Mouse (Mus musculus): ENCODE results near the gene Samd4. TPM values are rescaled to one million over a fixed set of nuclear protein-coding genes. Genes with fewer than 3 reads are reported as not detected.

Samd4 gene
- polyA plus RNA-seq, 1 experiment from 2014 or later = 16.1 TPM

DNA sequence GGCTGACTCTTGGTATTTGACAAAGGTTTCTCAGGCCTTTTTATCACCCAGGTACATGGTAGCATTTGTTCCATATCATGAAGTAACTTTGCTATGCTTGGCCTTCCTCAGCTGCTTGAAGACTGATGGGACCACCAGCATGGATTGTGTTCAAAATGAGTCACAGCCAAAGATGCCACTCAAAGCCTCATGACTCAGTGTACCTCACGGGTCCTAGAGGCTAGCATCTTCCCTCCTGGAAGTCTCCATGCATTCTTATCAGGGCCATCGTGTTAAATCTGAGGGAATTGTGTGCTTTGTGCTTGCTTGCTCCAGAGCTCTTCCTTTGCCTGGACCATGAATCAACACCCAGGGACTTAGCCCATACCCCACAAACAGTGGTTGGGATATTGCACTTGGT is 89.1 kb downstream of the Samd4 start:
- 85% methylated on average over 2 of the region's 2 CpGs for WGBS
- no peak overlapping the region for H3K4me2 ChIP-seq (ENCODE audit: low read depth, low read length)
- H3K9ac ChIP-seq (ENCODE audit: low read length) = no peak overlapping the region
- peaks cover 23% of the 10 kb centered on the region for H3K4me1 ChIP-seq (ENCODE audit: control insufficient read depth, insufficient read depth, low read length)
- H3K36me3 ChIP-seq (ENCODE audit: control insufficient read depth, insufficient read depth) = no peaks in the 10 kb centered on the region
- no peak overlapping the region for H3K4me3 ChIP-seq (ENCODE audit: low read length)
- no peaks in the 10 kb centered on the region for H3K9me3 ChIP-seq (replicated peaks; ENCODE audit: control insufficient read depth, low read length)
- H3K27ac ChIP-seq (ENCODE audit: low read length) = no peak overlapping the region
- ATAC-seq (replicated peaks; ENCODE audit: extremely low read depth, insufficient read depth, low FRiP score) = no peak
- H3K27me3 ChIP-seq (ENCODE audit: control insufficient read depth, insufficient read depth, low read length) = no peaks in the 10 kb centered on the region

DNA sequence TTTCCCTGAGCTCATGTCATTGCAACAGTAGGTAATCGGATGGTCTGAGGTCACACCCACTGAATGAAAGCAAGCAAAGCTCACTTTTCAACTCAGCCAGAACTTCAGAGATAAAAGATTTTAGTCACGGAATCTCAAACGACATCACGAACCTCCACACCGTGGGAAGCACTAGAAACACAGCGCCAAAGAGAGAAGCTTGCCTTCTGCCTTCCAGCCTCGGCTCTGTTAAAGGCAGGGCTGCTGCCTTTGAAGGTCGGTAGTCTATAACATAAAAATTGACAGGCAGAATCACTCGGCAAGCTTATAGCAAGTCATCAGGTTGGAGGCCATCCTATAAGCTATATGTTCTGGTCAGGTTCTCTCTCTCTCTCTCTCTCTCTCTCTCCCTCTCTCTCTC is 92.2 kb downstream of the Samd4 start:
- no peaks in the 10 kb centered on the region for H3K9me3 ChIP-seq (replicated peaks; ENCODE audit: control insufficient read depth, low read length)
- H3K4me2 ChIP-seq (ENCODE audit: low read depth, low read length) = no peak overlapping the region
- H3K4me3 ChIP-seq (ENCODE audit: low read length) = no peak overlapping the region
- 59% methylated on average over 9 of the region's 9 CpGs for WGBS
- no peaks in the 10 kb centered on the region for H3K27me3 ChIP-seq (ENCODE audit: control insufficient read depth, insufficient read depth, low read length)
- H3K4me1 ChIP-seq (ENCODE audit: control insufficient read depth, insufficient read depth, low read length) = peaks cover 31% of the 10 kb centered on the region
- no peak overlapping the region for H3K27ac ChIP-seq (ENCODE audit: low read length)
- ATAC-seq (replicated peaks; ENCODE audit: extremely low read depth, insufficient read depth, low FRiP score) = no peak
- no peaks in the 10 kb centered on the region for H3K36me3 ChIP-seq (ENCODE audit: control insufficient read depth, insufficient read depth)
- no peak overlapping the region for H3K9ac ChIP-seq (ENCODE audit: low read length)

DNA sequence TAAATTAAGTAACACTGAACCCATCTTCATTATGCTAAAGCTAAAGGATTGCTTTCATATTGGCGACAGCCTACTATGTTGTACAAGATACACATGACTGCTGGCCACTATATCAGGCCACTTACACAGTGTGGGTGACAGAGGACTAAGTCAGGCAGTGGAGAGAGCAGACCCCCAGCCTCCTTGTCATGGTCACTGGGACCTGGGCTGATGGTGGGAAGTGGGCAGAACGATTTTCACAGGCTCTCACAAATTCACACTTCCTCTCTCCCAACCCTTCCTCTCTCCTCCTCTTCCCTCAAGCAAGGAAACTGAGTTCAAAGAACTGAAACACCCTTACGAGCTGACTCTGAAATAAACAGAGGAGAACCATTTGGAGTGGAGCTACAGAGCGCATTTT is 93.3 kb downstream of the Samd4 start:
- H3K27me3 ChIP-seq (ENCODE audit: control insufficient read depth, insufficient read depth, low read length) = no peaks in the 10 kb centered on the region
- H3K4me2 ChIP-seq (ENCODE audit: low read depth, low read length) = no peak overlapping the region
- no peak overlapping the region for H3K9ac ChIP-seq (ENCODE audit: low read length)
- no peak overlapping the region for H3K4me3 ChIP-seq (ENCODE audit: low read length)
- 60% methylated on average over 4 of the region's 4 CpGs for WGBS
- no peaks in the 10 kb centered on the region for H3K9me3 ChIP-seq (replicated peaks; ENCODE audit: control insufficient read depth, low read length)
- no peaks in the 10 kb centered on the region for H3K36me3 ChIP-seq (ENCODE audit: control insufficient read depth, insufficient read depth)
- no peak overlapping the region for H3K27ac ChIP-seq (ENCODE audit: low read length)
- no peak for ATAC-seq (replicated peaks; ENCODE audit: extremely low read depth, insufficient read depth, low FRiP score)
- peaks cover 40% of the 10 kb centered on the region for H3K4me1 ChIP-seq (ENCODE audit: control insufficient read depth, insufficient read depth, low read length)

DNA sequence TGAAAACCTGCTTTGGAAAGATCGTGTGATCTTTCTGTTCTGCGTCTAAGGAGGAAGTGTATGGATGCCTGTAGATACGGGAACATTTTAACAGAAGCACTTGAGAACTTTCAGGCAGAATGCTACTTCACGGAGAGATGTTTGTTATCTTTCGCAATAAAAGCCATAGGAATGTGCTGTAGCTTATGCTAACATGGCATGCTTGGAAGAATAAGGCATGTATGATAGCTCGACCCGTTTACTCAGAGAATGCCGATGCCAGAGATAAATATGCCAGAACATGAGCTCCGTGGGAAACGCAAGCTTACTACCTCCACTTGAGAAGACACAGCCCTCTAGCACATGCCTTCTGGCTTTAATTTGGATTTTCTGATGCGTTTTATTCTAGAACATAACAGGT is 94.1 kb downstream of the Samd4 start:
- no peaks in the 10 kb centered on the region for H3K36me3 ChIP-seq (ENCODE audit: control insufficient read depth, insufficient read depth)
- no peak overlapping the region for H3K4me3 ChIP-seq (ENCODE audit: low read length)
- H3K27ac ChIP-seq (ENCODE audit: low read length) = no peak overlapping the region
- no peak for ATAC-seq (replicated peaks; ENCODE audit: extremely low read depth, insufficient read depth, low FRiP score)
- WGBS = 42% methylated on average over 11 of the region's 11 CpGs
- H3K9me3 ChIP-seq (replicated peaks; ENCODE audit: control insufficient read depth, low read length) = no peaks in the 10 kb centered on the region
- H3K4me1 ChIP-seq (ENCODE audit: control insufficient read depth, insufficient read depth, low read length) = peaks cover 47% of the 10 kb centered on the region
- no peak overlapping the region for H3K9ac ChIP-seq (ENCODE audit: low read length)
- no peaks in the 10 kb centered on the region for H3K27me3 ChIP-seq (ENCODE audit: control insufficient read depth, insufficient read depth, low read length)
- H3K4me2 ChIP-seq (ENCODE audit: low read depth, low read length) = no peak overlapping the region

DNA sequence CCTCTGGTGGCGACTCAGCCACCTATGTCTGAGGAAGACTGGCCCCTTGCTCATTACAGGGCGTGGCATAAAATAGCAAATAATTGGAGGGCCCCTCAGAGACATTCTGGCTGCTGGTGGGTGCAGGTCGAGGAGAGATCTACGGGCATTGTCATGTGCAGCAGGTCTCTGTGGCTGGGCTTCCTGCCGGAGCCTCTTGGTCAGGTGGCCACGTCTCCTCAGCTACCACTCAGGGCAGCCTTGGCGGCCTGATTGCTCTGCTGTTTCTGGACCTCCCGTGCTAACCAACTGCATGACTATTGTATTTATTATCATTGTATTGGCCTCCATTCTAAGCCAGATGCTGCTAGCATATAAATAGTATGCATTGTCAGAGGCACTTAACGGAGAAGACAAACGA is 95.0 kb downstream of the Samd4 start:
- H3K4me3 ChIP-seq (ENCODE audit: low read length) = no peak overlapping the region
- H3K27me3 ChIP-seq (ENCODE audit: control insufficient read depth, insufficient read depth, low read length) = no peaks in the 10 kb centered on the region
- peak overlapping the region; percentile 37 for H3K27ac ChIP-seq (ENCODE audit: low read length)
- no peaks in the 10 kb centered on the region for H3K9me3 ChIP-seq (replicated peaks; ENCODE audit: control insufficient read depth, low read length)
- no peak overlapping the region for H3K9ac ChIP-seq (ENCODE audit: low read length)
- H3K4me1 ChIP-seq (ENCODE audit: control insufficient read depth, insufficient read depth, low read length) = peaks cover 55% of the 10 kb centered on the region
- H3K4me2 ChIP-seq (ENCODE audit: low read depth, low read length) = peak overlapping the region; percentile 13; the same call in 1 of the 2 replicates
- no peaks in the 10 kb centered on the region for H3K36me3 ChIP-seq (ENCODE audit: control insufficient read depth, insufficient read depth)
- 37% methylated on average over 10 of the region's 10 CpGs for WGBS
- ATAC-seq (replicated peaks; ENCODE audit: extremely low read depth, insufficient read depth, low FRiP score) = no peak; the same call in 1 of the 2 replicates

DNA sequence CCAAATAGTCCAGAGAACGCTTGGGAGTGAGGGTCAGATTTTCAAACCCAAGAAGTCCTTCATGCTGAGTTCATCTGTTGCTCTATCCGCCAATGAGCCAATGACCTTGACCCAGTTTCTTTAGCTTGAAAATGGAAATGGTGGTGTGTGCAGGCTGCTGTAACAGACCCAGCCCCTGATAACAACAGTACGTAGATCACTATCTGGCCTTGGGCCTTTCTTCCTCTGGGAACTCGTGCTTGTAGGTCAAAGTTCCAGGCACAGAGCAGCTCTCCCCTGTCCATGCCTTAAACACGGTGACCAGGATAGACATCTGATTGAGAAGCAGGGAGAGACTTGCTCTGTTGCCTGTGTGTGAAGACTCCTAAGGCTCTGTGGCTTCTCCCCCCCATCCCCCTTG is 96.5 kb downstream of the Samd4 start:
- no peaks in the 10 kb centered on the region for H3K9me3 ChIP-seq (replicated peaks; ENCODE audit: control insufficient read depth, low read length)
- WGBS = 68% methylated on average over 5 of the region's 5 CpGs
- H3K36me3 ChIP-seq (ENCODE audit: control insufficient read depth, insufficient read depth) = no peaks in the 10 kb centered on the region
- no peak overlapping the region for H3K4me3 ChIP-seq (ENCODE audit: low read length)
- no peak for ATAC-seq (replicated peaks; ENCODE audit: extremely low read depth, insufficient read depth, low FRiP score)
- H3K4me2 ChIP-seq (ENCODE audit: low read depth, low read length) = no peak overlapping the region
- H3K9ac ChIP-seq (ENCODE audit: low read length) = no peak overlapping the region
- peaks cover 55% of the 10 kb centered on the region for H3K4me1 ChIP-seq (ENCODE audit: control insufficient read depth, insufficient read depth, low read length)
- H3K27ac ChIP-seq (ENCODE audit: low read length) = no peak overlapping the region
- no peaks in the 10 kb centered on the region for H3K27me3 ChIP-seq (ENCODE audit: control insufficient read depth, insufficient read depth, low read length)

DNA sequence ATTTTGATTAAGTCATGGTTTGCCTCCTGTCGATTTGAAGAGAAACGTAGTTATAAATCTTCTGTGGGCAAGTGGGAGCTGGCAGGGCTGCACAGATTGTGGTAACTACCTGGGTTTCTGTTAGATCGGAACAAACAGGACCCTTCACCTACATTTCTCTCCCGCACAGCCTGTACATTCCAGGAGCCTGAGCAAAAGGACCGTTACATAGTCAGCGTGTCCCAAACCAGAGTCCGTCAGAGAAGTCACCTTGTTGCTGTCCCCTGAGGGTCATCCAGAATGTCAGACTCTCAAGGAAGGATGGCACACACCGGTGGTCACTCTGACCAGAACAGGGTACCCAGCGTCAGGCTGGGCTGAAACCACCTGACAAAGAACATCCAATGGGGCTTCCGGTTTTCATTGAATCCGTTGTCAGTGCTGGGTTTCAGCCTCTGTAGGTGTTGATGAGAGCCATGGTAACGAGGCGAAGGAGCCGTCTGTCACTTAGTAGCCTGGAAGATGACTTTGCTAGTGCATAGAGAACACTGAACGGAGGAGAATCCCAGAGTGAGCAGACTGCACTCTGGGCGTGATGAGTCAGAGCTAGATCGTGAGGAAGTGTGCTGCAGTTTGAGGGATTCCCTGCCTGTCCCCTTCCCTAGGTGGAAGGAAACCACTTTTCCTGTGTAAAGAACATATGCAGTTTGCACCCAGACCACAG is 98.2 kb downstream of the Samd4 start:
- peak; percentile 50; the same call in 1 of the 2 replicates for ATAC-seq (replicated peaks; ENCODE audit: extremely low read depth, insufficient read depth, low FRiP score)
- Histone ChIP-seq H3K4me1 (ENCODE audit: control insufficient read depth, insufficient read depth, low read length) (peaks cover 63% of the 10 kb centered on the region), H3K36me3 (ENCODE audit: control insufficient read depth, insufficient read depth) (no peaks in the 10 kb centered on the region), H3K27me3 (ENCODE audit: control insufficient read depth, insufficient read depth, low read length) (no peaks in the 10 kb centered on the region), H3K4me2 (ENCODE audit: low read depth, low read length) (peak overlapping the region; percentile 14; the same call in 1 of the 2 replicates), H3K9me3 (replicated peaks; ENCODE audit: control insufficient read depth, low read length) (no peaks in the 10 kb centered on the region), H3K9ac (ENCODE audit: low read length) (peak overlapping the region; percentile 19; the same call in 1 of the 2 replicates), H3K27ac (ENCODE audit: low read length) (peak overlapping the region; percentile 8), H3K4me3 (ENCODE audit: low read length) (no peak overlapping the region)
- 52% methylated on average over 17 of the region's 17 CpGs for WGBS

DNA sequence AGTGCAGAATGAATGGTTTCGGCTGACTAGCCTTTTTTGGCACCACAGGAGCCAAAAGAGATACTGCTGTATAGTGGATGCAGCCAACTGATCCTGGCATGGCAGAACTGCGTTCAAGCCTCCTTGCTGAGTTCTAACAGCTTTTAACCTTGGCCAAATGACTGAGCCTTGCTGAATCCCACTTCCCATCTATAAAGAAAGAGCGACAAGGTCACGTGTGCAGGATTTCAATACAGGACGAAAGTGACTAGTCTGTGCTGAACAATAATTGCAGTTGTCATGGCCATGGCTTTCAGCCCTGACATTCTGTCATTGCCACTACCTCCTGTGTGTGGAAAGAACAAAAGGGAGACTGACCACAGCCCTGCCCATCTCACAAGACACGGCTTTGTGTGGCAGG is 99.5 kb downstream of the Samd4 start:
- no peak overlapping the region for H3K9ac ChIP-seq (ENCODE audit: low read length)
- no peak for ATAC-seq (replicated peaks; ENCODE audit: extremely low read depth, insufficient read depth, low FRiP score)
- no peaks in the 10 kb centered on the region for H3K27me3 ChIP-seq (ENCODE audit: control insufficient read depth, insufficient read depth, low read length)
- H3K4me1 ChIP-seq (ENCODE audit: control insufficient read depth, insufficient read depth, low read length) = peaks cover 53% of the 10 kb centered on the region
- H3K27ac ChIP-seq (ENCODE audit: low read length) = no peak overlapping the region
- H3K9me3 ChIP-seq (replicated peaks; ENCODE audit: control insufficient read depth, low read length) = no peaks in the 10 kb centered on the region
- H3K36me3 ChIP-seq (ENCODE audit: control insufficient read depth, insufficient read depth) = no peaks in the 10 kb centered on the region
- 72% methylated on average over 6 of the region's 6 CpGs for WGBS
- no peak overlapping the region for H3K4me3 ChIP-seq (ENCODE audit: low read length)
- no peak overlapping the region for H3K4me2 ChIP-seq (ENCODE audit: low read depth, low read length)

DNA sequence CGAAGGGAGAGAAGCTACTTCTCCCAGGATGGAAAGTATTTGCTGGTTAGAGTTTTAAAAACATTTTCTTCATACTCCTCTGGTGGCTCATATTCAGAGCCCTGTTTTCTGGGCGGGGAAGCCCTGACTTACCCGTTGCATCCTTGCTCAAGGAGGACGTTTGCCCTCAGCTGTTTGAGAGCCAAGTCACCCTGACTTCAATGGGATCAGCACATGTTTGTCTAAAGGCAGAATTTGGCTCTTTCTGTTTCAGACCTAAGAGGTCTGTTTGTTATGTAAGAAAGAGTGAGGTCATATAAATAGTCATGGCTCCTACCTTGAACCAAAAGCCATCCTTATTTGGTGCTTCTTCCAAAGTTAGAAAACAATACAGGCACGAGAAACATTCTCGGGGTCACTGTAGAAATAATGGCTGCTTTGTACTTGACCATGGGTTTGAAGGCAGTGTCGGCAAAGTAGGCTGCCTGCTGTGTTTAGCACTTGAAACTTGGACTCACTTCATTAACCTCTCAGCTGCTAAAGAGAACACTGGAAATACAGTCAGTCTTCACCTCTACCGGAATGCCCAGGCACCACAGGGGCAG is 102.0 kb downstream of the Samd4 start:
- ATAC-seq (replicated peaks; ENCODE audit: extremely low read depth, insufficient read depth, low FRiP score) = no peak
- Histone ChIP-seq H3K4me1 (ENCODE audit: control insufficient read depth, insufficient read depth, low read length) (peaks cover 39% of the 10 kb centered on the region), H3K4me3 (ENCODE audit: low read length) (no peak overlapping the region), H3K9ac (ENCODE audit: low read length) (no peak overlapping the region), H3K9me3 (replicated peaks; ENCODE audit: control insufficient read depth, low read length) (no peaks in the 10 kb centered on the region), H3K27me3 (ENCODE audit: control insufficient read depth, insufficient read depth, low read length) (no peaks in the 10 kb centered on the region), H3K36me3 (ENCODE audit: control insufficient read depth, insufficient read depth) (no peaks in the 10 kb centered on the region), H3K4me2 (ENCODE audit: low read depth, low read length) (no peak overlapping the region), H3K27ac (ENCODE audit: low read length) (peak overlapping the region; percentile 58)
- 57% methylated on average over 8 of the region's 8 CpGs for WGBS
